Mouse (Mus musculus) intestine, embryonic 14.5 days (tissue): ENCODE results near the gene Ciart. TPM values are rescaled to one million over a fixed set of nuclear protein-coding genes. Genes with fewer than 3 reads are reported as not detected.
"Not testable (repeated sequence)": the region's sequence is repeated elsewhere in the genome, so short reads cannot be mapped to it uniquely, and the experiment has no call there.

Experiments used
- ATAC-seq: fragments of 200-750 bp; cut with Nextera tagmentation; replicated peaks from 2 replicates; pipeline ENCODE4 v1.8.0; 2017; ENCODE audit warnings: low read depth, moderate number of reproducible peaks, moderate TSS enrichment, moderate library complexity; ENCODE audit not compliant: low FRiP score, low TSS enrichment
- DNase-seq: peaks from one replicate; pipeline ENCODE4 v3.0.0-alpha.2; 2018; ENCODE audit warnings: low spot score
- H3K27ac ChIP-seq: fragments of 300-500 bp; sonication (generic); 2 replicates; pipeline ENCODE4 v1.5.1; 2014; ENCODE audit warnings: low read depth, mild to moderate bottlenecking, control low read depth
- H3K27me3 ChIP-seq: fragments of 300-500 bp; sonication (generic); replicated peaks from 2 replicates; pipeline ENCODE4 v1.6.1; 2014; ENCODE audit warnings: low read length, control low read depth; ENCODE audit not compliant: control insufficient read depth, insufficient read depth
- H3K36me3 ChIP-seq: fragments of 300-500 bp; sonication (generic); 2 replicates; pipeline ENCODE4 v1.6.1; 2014; ENCODE audit warnings: low read length, control low read depth; ENCODE audit not compliant: control insufficient read depth, insufficient read depth
- H3K4me1 ChIP-seq: fragments of 300-500 bp; sonication (generic); replicated peaks from 2 replicates; pipeline ENCODE4 v1.6.1; 2014; ENCODE audit warnings: low read length, control low read depth, mixed read lengths; ENCODE audit not compliant: control insufficient read depth, insufficient read depth
- H3K4me2 ChIP-seq: fragments of 300-500 bp; sonication (generic); 2 replicates; pipeline ENCODE4 v1.6.1; 2014; ENCODE audit warnings: low read length
- H3K4me3 ChIP-seq: fragments of 300-500 bp; sonication (generic); 2 replicates; pipeline ENCODE4 v1.5.1; 2014; ENCODE audit warnings: low read depth, low read length, control low read depth, mixed read lengths
- H3K9ac ChIP-seq: fragments of 300-500 bp; sonication (generic); 2 replicates; pipeline ENCODE4 v1.6.1; 2014; ENCODE audit warnings: mild to moderate bottlenecking, low read length
- H3K9me3 ChIP-seq: fragments of 300-500 bp; sonication (generic); 2 replicates; pipeline ENCODE4 v1.6.1; 2016; ENCODE audit warnings: low read length, control low read depth; ENCODE audit not compliant: control insufficient read depth
- WGBS: fragments of 180-500 bp; shearing (Covaris S2); extraction: QIAGEN DNeasy Blood & Tissue Kit; methylation state at CpG from one replicate; pipeline ENCODE4 v1.1.7; 2014; 5-methylcytosine and 5-hydroxymethylcytosine counted together
- polyA plus RNA-seq: library from polyadenylated mRNA; unstranded; fragments of >200 nt; fragmentation: Nextera tagmentation; extraction: Ambion mirVana; gene quantifications from 2 replicates; pipeline ENCODE4 v1.2.1, GENCODE M21; 2014

Gene Ciart
- polyA plus RNA-seq, 1 experiment from 2014 or later = 6.7 TPM

GRCm38 (mm10) chr3:95865571-95865970 is 16.5 kb downstream of the Ciart start:
- peaks cover 50% of the 10 kb centered on the region for H3K36me3 ChIP-seq
- H3K27me3 ChIP-seq = no peaks in the 10 kb centered on the region
- DNase-seq (no peak), ATAC-seq (no peak)
- H3K4me1 ChIP-seq = peaks cover 4% of the 10 kb centered on the region; the same call in 1 of the 2 replicates
- H3K9ac ChIP-seq = no peak overlapping the region
- H3K9me3 ChIP-seq = no peaks in the 10 kb centered on the region
- 94% methylated on average over 20 of the region's 20 CpGs for WGBS
- no peak overlapping the region for H3K4me3 ChIP-seq
- no peak overlapping the region for H3K27ac ChIP-seq
- H3K4me2 ChIP-seq = no peak overlapping the region

GRCm38 (mm10) chr3:95865050-95865449 is 17.0 kb downstream of the Ciart start:
- no peaks in the 10 kb centered on the region for H3K4me1 ChIP-seq
- no peak overlapping the region for H3K27ac ChIP-seq
- DNase-seq = no peak
- no peaks in the 10 kb centered on the region for H3K27me3 ChIP-seq
- H3K9ac ChIP-seq = no peak overlapping the region
- peaks cover 50% of the 10 kb centered on the region for H3K36me3 ChIP-seq
- H3K9me3 ChIP-seq = no peaks in the 10 kb centered on the region
- no peak overlapping the region for H3K4me3 ChIP-seq
- H3K4me2 ChIP-seq = no peak overlapping the region
- 83% methylated on average over 5 of the region's 5 CpGs for WGBS
- no peak for ATAC-seq

DNA sequence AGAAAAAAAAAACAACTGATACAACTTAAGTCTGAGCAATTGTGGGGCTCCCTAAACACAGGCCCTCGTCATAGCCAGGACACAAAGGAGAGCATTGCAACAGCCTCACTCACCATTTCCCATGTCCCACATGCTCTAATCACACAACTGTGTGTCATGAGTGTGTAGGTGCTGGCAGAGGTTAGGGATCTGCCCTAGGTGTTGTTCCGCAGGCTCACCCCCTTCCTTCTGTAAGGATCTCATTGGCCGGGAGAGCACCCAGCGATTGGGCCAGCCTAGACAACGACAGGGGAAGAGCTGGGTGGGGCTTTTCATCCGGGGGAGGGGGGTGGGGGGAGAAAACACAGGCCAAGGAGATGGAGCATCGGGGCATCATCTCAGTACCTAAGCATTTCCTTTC is 18.5 kb downstream of the Ciart start:
- no peaks in the 10 kb centered on the region for H3K4me1 ChIP-seq
- peaks cover 41% of the 10 kb centered on the region for H3K36me3 ChIP-seq
- H3K9me3 ChIP-seq = no peaks in the 10 kb centered on the region
- 70% methylated on average over 7 of the region's 7 CpGs for WGBS
- no peak for ATAC-seq
- no peak overlapping the region for H3K4me2 ChIP-seq
- no peak overlapping the region for H3K9ac ChIP-seq
- H3K4me3 ChIP-seq = no peak overlapping the region
- no peaks in the 10 kb centered on the region for H3K27me3 ChIP-seq
- no peak overlapping the region for H3K27ac ChIP-seq
- no peak for DNase-seq

DNA sequence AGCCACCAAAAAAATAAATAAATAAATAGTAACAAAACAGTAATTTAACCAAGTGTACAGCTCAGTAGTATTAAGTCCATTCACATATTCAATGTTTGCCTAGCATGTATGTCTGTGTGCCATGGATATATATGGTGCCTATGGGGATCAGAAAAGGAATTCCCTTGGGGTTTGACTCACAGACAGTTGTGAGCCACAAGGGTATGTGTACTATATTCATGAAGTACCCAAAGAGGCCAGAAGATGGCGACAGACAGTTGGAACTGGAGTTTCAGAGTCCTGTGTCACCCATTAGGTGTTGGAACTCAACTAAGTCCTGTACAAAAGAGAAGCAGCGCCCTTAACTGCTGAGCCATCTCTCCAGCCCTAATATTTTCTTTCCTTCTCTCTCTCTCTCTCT is 20.3 kb downstream of the Ciart start:
- DNase-seq = peak; percentile 65
- Histone ChIP-seq H3K27ac (no peak overlapping the region), H3K9me3 (no peaks in the 10 kb centered on the region)

DNA sequence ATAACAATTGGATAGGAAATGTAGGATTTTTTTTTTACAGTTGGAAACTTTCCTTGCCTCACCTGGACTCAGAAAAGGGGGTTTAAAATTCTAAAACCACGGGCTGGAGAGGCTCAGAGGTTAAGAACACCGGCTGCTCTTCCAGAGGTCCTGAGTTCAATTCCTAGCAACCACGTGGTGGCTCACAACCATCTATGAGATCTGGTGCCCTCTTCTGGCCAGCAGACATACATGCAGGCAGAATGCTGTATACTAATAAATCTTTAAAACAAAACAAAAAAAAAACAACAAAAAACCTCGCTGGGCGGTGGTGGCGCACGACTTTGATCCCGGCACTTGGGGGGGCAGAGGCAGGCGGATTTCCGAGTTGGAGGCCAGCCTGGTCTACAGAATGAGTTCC is 20.8 kb downstream of the Ciart start:
- Histone ChIP-seq H3K4me1 (no peaks in the 10 kb centered on the region), H3K4me2 (no peak overlapping the region), H3K9me3 (no peaks in the 10 kb centered on the region), H3K36me3 (peaks cover 24% of the 10 kb centered on the region), H3K9ac (no peak overlapping the region), H3K4me3 (no peak overlapping the region), H3K27me3 (no peaks in the 10 kb centered on the region), H3K27ac (no peak overlapping the region)
- DNase-seq = no peak
- ATAC-seq = no peak
- 78% methylated on average over 10 of the region's 10 CpGs for WGBS

More for the DNA sequence above, 20.3 kb downstream of the Ciart start:
- Histone ChIP-seq H3K4me2 (no peak overlapping the region), H3K36me3 (peaks cover 25% of the 10 kb centered on the region), H3K4me1 (no peaks in the 10 kb centered on the region), H3K27me3 (no peaks in the 10 kb centered on the region), H3K9ac (no peak overlapping the region), H3K4me3 (no peak overlapping the region)
- no peak for ATAC-seq
- 46% methylated on average over 2 of the region's 2 CpGs for WGBS

GRCm38 (mm10) chr3:95860323-95860722 is 21.7 kb downstream of the Ciart start:
- no peak for DNase-seq
- no peak for ATAC-seq
- Histone ChIP-seq H3K27ac (no peak overlapping the region), H3K9me3 (no peaks in the 10 kb centered on the region), H3K4me2 (no peak overlapping the region), H3K27me3 (no peaks in the 10 kb centered on the region), H3K36me3 (peaks cover 21% of the 10 kb centered on the region), H3K4me3 (no peak overlapping the region), H3K9ac (no peak overlapping the region), H3K4me1 (no peaks in the 10 kb centered on the region)
- WGBS = 72% methylated on average over 3 of the region's 3 CpGs

DNA sequence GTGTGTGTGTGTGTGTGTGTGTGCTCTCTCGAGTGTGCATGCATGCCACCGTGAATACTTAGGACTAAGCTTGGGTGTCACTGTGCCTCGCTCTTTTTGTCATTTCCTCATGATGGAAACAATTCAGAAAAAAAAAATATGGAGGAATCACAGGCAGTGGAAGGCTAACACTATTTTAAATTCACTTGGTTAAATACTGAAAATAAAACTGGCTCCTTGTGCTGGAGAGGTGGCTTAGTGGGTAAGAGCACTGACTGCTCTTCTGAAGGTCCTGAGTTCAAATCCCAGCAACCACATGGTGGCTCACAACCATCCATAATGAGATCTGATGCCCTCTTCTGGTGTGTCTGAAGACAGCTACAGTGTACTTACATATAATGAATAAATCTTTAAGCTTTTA is 23.8 kb downstream of the Ciart start:
- H3K36me3 ChIP-seq = peaks cover 15% of the 10 kb centered on the region
- H3K4me2 ChIP-seq, H3K27ac ChIP-seq, H3K9me3 ChIP-seq, H3K27me3 ChIP-seq, H3K4me3 ChIP-seq, DNase-seq, H3K4me1 ChIP-seq, ATAC-seq, H3K9ac ChIP-seq: not testable (repeated sequence)
- WGBS = 81% methylated on average over 3 of the region's 3 CpGs

DNA sequence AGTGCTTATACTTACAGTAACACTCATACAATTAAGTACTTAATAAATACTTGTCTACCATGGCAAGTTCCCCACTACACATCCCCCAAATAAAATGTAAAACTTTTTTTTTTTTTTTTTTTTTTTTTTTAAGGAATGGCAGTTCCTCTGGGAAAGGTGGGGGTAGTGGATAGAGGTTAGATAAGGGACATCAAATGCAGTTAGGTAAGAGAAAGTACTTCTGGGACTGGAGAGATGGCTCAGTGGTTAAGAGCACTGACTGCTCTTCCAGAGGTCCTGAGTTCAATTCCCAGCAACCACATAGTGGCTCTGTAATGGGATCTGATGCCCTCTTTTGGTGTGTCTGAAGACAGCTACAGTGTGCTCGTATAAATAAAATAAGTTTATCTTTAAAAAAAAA is 25.0 kb downstream of the Ciart start:
- H3K36me3 ChIP-seq = peaks cover 20% of the 10 kb centered on the region
- H3K27me3 ChIP-seq, H3K9me3 ChIP-seq, H3K4me1 ChIP-seq, H3K9ac ChIP-seq, H3K27ac ChIP-seq, DNase-seq, H3K4me2 ChIP-seq, ATAC-seq, H3K4me3 ChIP-seq: not testable (repeated sequence)
- WGBS = 79% methylated on average over 1 of the region's 1 CpGs

- H3K4me2 ChIP-seq = peak overlapping the region; percentile 62
- 24% methylated on average over 7 of the region's 7 CpGs for WGBS
- H3K9me3 ChIP-seq = no peaks in the 10 kb centered on the region
- H3K4me3 ChIP-seq = peak overlapping the region; percentile 88
- H3K27ac ChIP-seq = peak overlapping the region; percentile 57
- H3K36me3 ChIP-seq = peaks cover 26% of the 10 kb centered on the region
- peak overlapping the region; percentile 79 for H3K9ac ChIP-seq
- DNase-seq (no peak), ATAC-seq (peak; percentile 34; the same call in 1 of the 2 replicates)
- peaks cover 5% of the 10 kb centered on the region; the same call in 1 of the 2 replicates for H3K4me1 ChIP-seq
- no peaks in the 10 kb centered on the region for H3K27me3 ChIP-seq
Observed at GRCm38 (mm10) chr3:95856115-95856514, 25.9 kb downstream of the Ciart start.
